Mouse (Mus musculus) heart, embryonic 14.5 days (tissue): ENCODE measurements around the gene Cox6b2. TPM values are rescaled to one million over a fixed set of nuclear protein-coding genes. Genes with fewer than 3 reads are reported as not detected.

Source experiments
- ATAC-seq: fragments of 200-750 bp; cut with Nextera tagmentation; 2 replicates; pipeline ENCODE4 v1.8.0; 2017; ENCODE audit warnings: low read depth, moderate TSS enrichment; ENCODE audit not compliant: insufficient number of reproducible peaks, insufficient read depth, low FRiP score
- H3K27ac ChIP-seq, 2 experiments: fragments of 200-500 bp in 1 of 2; fragments of 300-500 bp in 1 of 2; sonication (generic) in 1 of 2; replicated peaks in 1 of 2; 2 replicates each; pipeline ENCODE4 v1.5.1; 2012 to 2014; ENCODE audit warnings: low read depth in 2 of 2, low read length in 2 of 2, control low read depth in 1 of 2, mild to moderate bottlenecking in 1 of 2, mixed read lengths in 1 of 2; ENCODE audit not compliant: control insufficient read depth in 1 of 2, insufficient read depth in 1 of 2
- H3K27me3 ChIP-seq: fragments of 300-500 bp; sonication (generic); 2 replicates; pipeline ENCODE4 v1.6.1; 2014; ENCODE audit warnings: mild to moderate bottlenecking, low read length, control low read depth; ENCODE audit not compliant: control insufficient read depth, insufficient read depth
- H3K36me3 ChIP-seq: fragments of 300-500 bp; sonication (generic); 2 replicates; pipeline ENCODE4 v1.6.1; 2014; ENCODE audit warnings: mild to moderate bottlenecking, control low read depth, low read length, mixed read lengths; ENCODE audit not compliant: control insufficient read depth, insufficient read depth
- H3K4me1 ChIP-seq, 2 experiments: fragments of 200-500 bp in 1 of 2; fragments of 300-500 bp in 1 of 2; sonication (generic) in 1 of 2; 2 replicates each; pipeline ENCODE4 v1.6.1; 2012 to 2014; ENCODE audit warnings: low read length in 2 of 2, control low read depth in 1 of 2, mixed read lengths in 1 of 2; ENCODE audit not compliant: control insufficient read depth in 2 of 2, insufficient read depth in 2 of 2
- H3K4me2 ChIP-seq: fragments of 300-500 bp; sonication (generic); 2 replicates; pipeline ENCODE4 v1.6.1; 2014; ENCODE audit warnings: mild to moderate bottlenecking, low read length
- H3K4me3 ChIP-seq, 2 experiments: fragments of 200-500 bp in 1 of 2; fragments of 300-500 bp in 1 of 2; sonication (generic) in 1 of 2; 2 replicates each; pipeline ENCODE4 v1.5.1; 2012 to 2014; ENCODE audit warnings: low read length in 2 of 2, mild to moderate bottlenecking in 2 of 2, control low read depth in 1 of 2, low read depth in 1 of 2, moderate library complexity in 1 of 2; ENCODE audit not compliant: control insufficient read depth in 1 of 2, insufficient read depth in 1 of 2
- H3K9ac ChIP-seq: fragments of 300-500 bp; sonication (generic); 2 replicates; pipeline ENCODE4 v1.6.1; 2014; ENCODE audit warnings: mild to moderate bottlenecking, low read length
- H3K9me3 ChIP-seq: fragments of 300-500 bp; sonication (generic); 2 replicates; pipeline ENCODE4 v1.6.1; 2016; ENCODE audit warnings: low read length, control low read depth; ENCODE audit not compliant: control insufficient read depth
- WGBS: fragments of 180-500 bp; shearing (Covaris S2); extraction: QIAGEN DNeasy Blood & Tissue Kit; methylation state at CpG from one replicate; pipeline ENCODE4 v1.1.7; 2014; 5-methylcytosine and 5-hydroxymethylcytosine counted together
- polyA plus RNA-seq: library from polyadenylated mRNA; unstranded; fragments of >200 nt; fragmentation: Nextera tagmentation; extraction: Ambion mirVana; gene quantifications from 2 replicates; pipeline ENCODE4 v1.2.1, GENCODE M21; 2014

Gene Cox6b2
- polyA plus RNA-seq, 1 experiment from 2014 or later = 30.6 TPM

DNA sequence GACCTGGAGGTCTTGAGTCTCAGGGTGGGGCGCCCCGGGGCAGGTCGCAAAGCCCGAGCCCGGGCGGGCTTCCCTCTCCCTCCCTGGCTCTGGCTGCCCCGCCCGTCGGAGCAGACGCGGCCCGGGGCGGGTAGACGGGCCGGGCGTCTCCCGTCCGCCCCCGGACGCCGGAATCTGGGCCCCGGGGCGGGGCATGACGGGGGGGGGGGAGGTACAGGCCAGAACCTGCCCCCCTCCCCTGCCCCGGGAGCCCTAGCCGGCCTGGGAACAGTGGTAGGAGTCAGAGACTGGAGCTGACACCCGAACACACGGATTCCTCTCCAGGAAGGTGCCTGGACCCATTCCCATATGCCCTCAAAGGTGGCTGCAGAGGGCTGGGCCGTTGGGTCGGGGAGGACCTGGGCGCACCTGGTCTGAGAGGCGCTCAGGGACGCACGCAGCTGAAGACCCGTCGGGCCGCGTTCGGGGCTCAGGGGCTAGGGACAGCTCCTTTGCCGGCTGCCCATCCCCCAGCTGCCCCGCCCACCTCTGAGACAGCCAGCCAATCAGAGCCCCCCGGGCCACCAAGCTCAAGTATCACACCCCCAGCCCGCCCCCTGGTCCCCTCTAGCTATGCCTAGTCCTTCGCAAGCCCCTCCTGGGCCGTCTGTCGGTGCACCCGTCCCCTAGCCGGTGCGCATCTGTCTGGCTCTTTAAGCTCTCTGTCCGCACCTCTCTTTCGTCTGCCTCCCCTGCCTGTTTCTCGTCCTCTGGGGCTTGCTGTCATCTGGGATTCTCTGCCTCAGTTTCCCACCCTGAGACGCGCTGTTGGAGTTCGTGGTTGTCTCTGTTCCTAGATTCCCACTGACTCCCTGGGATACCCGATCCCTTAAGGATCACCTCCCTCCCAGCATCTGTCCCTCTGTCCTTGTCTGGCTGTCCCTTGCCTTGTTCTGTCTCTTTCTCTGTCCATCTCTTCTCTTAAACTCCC lies 24.3 kb upstream of the Cox6b2 start:
- no peaks in the 10 kb centered on the region for H3K36me3 ChIP-seq
- peak overlapping the region; percentile 13 to 32; a peak in 3 of 4 replicates for H3K4me3 ChIP-seq
- H3K4me2 ChIP-seq = peak overlapping the region; percentile 57
- H3K9me3 ChIP-seq = no peaks in the 10 kb centered on the region
- H3K27ac ChIP-seq = no peak overlapping the region
- H3K4me1 ChIP-seq = peaks cover 4 to 12% of the 10 kb centered on the region in 2 experiments; a peak in 2 of 4 replicates
- 0 out of 2 replicates have a peak overlapping the region, but pooled peaks have one; percentile 11 for H3K9ac ChIP-seq
- ATAC-seq = peak; percentile 27; the same call in 1 of the 2 replicates
- peaks cover 70% of the 10 kb centered on the region for H3K27me3 ChIP-seq
- WGBS = 2% methylated on average over 33 of the region's 56 CpGs

DNA sequence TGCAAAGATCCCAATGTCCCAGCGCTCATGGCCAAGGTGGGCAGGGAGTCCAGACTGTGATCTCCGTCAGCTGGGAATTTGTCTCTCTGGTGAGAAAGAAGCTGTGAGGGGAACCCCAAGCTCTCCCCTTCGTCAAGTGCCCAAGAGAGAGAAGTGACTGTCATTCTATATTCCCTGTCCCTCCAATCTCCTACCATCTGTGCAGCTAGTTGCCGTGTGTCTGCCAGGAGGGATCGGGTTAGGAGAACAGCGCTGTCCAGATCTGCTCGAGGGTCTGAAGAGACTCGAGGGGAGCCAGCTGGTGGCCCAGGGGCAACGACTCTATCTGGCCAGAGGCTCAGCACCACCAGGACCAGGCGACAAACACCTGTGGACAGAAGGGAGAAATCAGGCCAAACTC lies 23.2 kb upstream of the Cox6b2 start:
- Histone ChIP-seq H3K27ac (no peak overlapping the region), H3K4me1 (peaks cover 4 to 12% of the 10 kb centered on the region in 2 experiments; a peak in 2 of 4 replicates), H3K4me3 (no peak overlapping the region), H3K4me2 (no peak overlapping the region), H3K9ac (no peak overlapping the region), H3K27me3 (peaks cover 66% of the 10 kb centered on the region), H3K9me3 (no peaks in the 10 kb centered on the region), H3K36me3 (no peaks in the 10 kb centered on the region)
- ATAC-seq = no peak
- WGBS = 39% methylated on average over 10 of the region's 10 CpGs

DNA sequence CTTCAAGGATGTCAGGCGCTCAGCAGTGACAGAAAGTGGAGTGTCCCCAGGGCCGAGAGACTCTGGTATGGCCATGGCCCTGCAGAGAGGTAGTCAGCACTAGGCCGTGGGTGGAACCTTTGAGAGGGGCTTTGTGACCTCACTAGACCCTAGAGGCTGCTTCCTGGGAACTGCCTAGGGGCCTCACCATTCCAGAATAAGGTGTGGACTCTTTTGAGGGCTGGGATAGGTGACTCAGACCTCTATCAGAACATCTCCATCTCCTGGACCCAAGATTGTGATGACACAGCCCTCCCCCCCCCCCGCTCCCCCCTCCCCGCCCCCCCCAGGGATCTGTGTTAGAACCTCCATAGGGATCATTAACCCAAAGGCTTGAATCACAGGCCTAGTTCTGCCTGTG lies 18.3 kb upstream of the Cox6b2 start, which contains the start of gene Fam71e2:
Fam71e2 (minus strand) TSS at position 101 of the 400 bp plus-strand sequence.
- no peak for ATAC-seq

DNA sequence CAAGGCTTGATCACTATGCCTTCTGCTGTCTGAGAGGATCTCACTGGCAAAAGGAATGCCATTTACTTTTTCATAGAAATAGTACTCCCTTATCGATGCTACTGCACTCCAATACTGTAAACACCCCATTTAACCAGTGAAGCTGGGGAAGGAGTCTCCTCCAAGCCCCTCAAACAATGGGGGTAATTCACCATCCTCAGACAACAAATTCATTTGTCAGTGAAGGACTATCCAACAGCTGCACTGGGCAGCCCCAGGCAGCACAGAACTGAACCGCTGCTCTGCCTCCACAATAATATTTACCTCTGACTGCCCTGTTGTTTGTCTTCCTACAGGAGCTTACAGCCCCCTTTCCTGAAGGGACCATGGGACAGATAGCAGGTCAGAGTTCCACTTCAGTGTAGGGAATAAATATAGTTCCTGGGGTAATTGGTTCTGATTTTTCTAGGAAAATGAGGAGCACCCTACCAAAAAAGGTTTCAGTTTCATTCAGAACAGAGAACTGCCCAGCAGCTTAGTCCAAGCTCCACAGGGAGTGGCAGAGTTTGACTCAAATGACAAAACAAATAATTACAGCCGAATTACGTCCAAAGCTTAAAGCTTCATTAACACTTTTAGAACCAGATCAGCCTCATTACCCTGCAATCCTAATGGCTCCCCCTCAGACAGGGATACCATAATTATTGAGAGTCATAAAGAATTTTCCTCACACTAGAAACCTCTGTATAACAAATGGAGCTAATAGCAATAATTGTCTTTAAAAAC lies 12.2 kb upstream of the Cox6b2 start:
- no peak overlapping the region for H3K4me2 ChIP-seq
- WGBS = 27% methylated on average over 4 of the region's 4 CpGs
- no peak overlapping the region for H3K27ac ChIP-seq
- no peaks in the 10 kb centered on the region for H3K27me3 ChIP-seq
- H3K9me3 ChIP-seq = no peaks in the 10 kb centered on the region
- no peaks in the 10 kb centered on the region for H3K36me3 ChIP-seq
- no peak for ATAC-seq
- H3K9ac ChIP-seq = no peak overlapping the region
- H3K4me3 ChIP-seq = no peak overlapping the region
- H3K4me1 ChIP-seq = no peaks in the 10 kb centered on the region

More for the DNA sequence above, 18.3 kb upstream of the Cox6b2 start, which contains the start of gene Fam71e2:
- WGBS = 61% methylated on average over 4 of the region's 5 CpGs
- Histone ChIP-seq H3K4me3 (no peak within 1 kb of the TSS), H3K9ac (no peak within 1 kb of the TSS), H3K9me3 (no peaks in the 10 kb centered on the region), H3K27me3 (peaks cover 20% of the 10 kb centered on the region), H3K27ac (no peak within 1 kb of the TSS), H3K4me2 (no peak within 1 kb of the TSS), H3K4me1 (no peaks in the 10 kb centered on the region), H3K36me3 (no peaks in the 10 kb centered on the region)

DNA sequence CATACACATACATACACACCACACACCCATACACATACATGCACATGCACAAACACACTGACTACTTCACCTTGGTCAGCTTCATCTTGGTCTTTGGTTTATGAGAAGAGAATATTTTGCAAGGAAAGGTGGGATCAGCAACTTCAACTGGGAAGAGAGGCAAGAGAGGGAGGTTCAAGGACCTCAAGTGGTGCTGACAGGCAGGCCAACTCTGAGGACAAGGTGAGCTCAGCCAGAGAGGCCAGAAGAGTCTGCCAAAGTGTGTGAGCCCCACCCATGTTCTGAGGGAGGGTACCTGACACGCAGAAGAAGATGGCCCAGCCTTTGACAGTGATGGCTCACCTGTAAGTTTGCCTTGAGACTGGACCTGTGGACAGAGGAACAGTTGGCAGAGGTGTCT lies 6.8 kb upstream of the Cox6b2 start:
- 33% methylated on average over 1 of the region's 1 CpGs for WGBS
- no peak for ATAC-seq
- Histone ChIP-seq H3K4me1 (no peaks in the 10 kb centered on the region), H3K4me2 (no peak overlapping the region), H3K27ac (no peak overlapping the region), H3K4me3 (no peak overlapping the region), H3K9ac (no peak overlapping the region), H3K36me3 (no peaks in the 10 kb centered on the region), H3K27me3 (no peaks in the 10 kb centered on the region), H3K9me3 (no peaks in the 10 kb centered on the region)

DNA sequence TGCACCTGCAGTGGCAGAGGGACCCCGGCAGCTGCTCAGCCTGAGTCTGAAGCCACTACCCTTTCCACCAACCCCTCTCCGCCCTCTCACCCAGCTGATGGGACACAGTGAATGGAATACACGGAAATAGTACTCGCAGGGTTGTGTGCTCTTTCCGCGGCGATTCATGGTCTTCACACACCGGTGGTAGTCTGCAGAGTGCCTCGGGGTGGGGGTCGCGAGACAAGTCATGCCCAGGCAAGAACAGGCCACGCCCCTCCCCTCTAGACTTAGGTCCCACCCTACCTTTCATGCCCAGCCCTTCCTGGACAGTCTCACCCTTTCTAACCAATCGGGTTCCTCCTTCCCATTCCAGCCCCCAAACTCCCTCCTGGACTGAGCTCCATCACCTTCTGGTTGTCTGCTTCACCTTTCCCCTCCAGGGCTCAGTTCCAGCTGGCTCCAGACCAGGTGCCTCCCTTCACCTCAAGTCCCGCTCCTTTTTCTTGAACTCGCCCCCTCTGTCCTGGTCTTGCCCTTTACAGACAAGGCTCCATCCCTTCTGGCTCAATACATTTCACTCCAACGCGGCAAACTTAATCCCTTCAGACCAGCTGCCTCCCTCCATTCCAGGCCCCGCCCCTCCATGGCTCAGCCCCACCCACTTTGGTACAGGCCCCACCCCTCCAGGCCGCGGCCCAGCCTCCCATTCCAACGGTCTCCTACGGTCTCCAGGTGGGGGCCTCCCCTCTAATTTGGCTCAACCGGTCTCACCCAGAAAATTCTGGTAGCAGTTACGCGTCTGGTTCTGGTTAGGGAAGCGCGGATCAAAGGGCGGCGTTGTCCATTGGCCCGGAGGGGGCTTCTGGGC lies 698 bp downstream of the Cox6b2 start:
- Histone ChIP-seq H3K4me2 (peak overlapping the region; percentile 62), H3K36me3 (no peaks in the 10 kb centered on the region), H3K27ac (0 out of 4 replicates have a peak overlapping the region, but pooled peaks of 1 of the 2 experiments have one; percentile 41), H3K9ac (peak overlapping the region; percentile 56), H3K4me1 (peaks cover 9 to 14% of the 10 kb centered on the region in 2 experiments), H3K27me3 (no peaks in the 10 kb centered on the region), H3K9me3 (no peaks in the 10 kb centered on the region), H3K4me3 (peak overlapping the region; percentile 40 to 43)
- 1% methylated on average over 30 of the region's 30 CpGs for WGBS
- peak; percentile 75 for ATAC-seq

DNA sequence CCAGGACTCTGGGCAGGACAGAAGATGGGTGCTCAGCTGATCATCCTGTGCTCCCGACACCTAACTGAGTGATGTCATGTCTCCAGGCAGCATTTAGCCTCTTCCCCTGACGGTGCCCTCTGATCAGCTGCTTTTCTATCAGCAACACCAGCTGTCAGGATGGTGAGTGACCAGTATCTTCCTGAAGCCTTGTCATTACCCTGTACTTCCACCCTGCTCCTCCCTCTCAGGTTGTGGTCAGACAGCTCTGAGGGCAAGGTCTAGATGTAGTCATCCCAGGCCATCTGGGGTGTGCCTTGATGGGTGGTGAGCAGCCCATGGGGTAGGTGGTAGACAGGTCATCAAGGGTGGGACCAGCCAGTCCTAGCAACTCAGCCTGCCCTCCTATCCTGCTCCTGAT lies 3.7 kb downstream of the Cox6b2 start:
- no peak overlapping the region for H3K4me2 ChIP-seq
- ATAC-seq = no peak
- H3K4me3 ChIP-seq = no peak overlapping the region
- H3K4me1 ChIP-seq = peaks cover 9 to 14% of the 10 kb centered on the region in 2 experiments
- H3K9ac ChIP-seq = no peak overlapping the region
- H3K36me3 ChIP-seq = peaks cover 28% of the 10 kb centered on the region
- WGBS = 35% methylated on average over 2 of the region's 2 CpGs
- H3K27ac ChIP-seq = no peak overlapping the region
- no peaks in the 10 kb centered on the region for H3K9me3 ChIP-seq
- H3K27me3 ChIP-seq = no peaks in the 10 kb centered on the region
